Mouse (Mus musculus): ENCODE measurements at regions not wholly inside any gene's neighbourhood (a gene's known extent, or its start where the extent isn't known, plus 50 kb on each side); places are given as distances from the start of the nearest gene placed in this dataset.

DNA sequence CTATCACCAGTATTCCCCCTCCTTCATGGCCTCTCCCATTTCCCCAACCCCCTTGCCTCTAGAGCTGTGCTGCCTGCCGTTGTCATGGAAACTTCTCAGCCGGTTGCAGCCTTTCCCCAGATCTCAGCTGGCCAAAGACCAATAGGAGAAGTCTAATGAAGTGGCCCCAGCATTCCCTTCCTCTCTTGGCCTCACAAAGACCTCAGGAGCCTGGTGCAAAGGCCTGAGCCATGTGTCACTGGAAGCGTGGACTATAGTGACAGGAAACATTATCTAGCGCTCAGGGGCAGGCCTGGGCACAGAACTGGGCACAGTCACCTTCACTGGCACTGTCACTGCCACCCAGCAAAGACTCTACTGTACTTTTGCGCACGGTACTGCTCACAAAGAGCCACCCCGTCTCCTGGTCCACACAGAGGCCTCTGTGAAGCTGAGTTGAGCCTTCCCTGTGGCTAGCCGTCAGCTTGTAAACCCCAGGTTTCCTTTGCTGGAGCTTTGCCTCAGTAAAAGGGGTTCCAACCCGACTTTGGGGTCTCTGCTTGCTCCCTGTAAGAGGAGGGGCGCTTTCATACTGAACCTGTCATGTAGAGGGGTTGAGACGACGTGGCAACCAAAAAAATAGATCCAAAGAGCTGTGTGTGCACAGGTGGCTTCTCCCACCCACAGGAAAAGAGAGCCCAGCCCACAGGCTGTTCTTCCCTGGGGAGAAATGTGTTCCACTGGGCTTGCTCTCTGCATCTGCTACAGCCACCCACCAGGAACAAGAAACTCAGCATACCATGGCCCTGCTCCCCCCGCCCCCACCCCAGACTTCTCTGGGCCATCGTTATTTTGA lies 282.5 kb upstream of the Gjb5 start:
- TF ChIP-seq CTCF (IDR thresholded peaks at IDR 0.05; ENCODE audit: control insufficient read depth, insufficient read depth, insufficient replicate concordance, low read depth, low read length) (no peak), POLR2A (IDR thresholded peaks at IDR 0.05; ENCODE audit: control insufficient read depth, low read depth, low read length) (no peak)

Measured in testis, adult 2 months (tissue).